Mouse (Mus musculus): Measurements from ENCODE around the gene Arhgap29. TPM values are rescaled to one million over a fixed set of nuclear protein-coding genes. Genes with fewer than 3 reads are reported as not detected.
A peak's percentile ranks its signal among the peaks of the same experiment; 100 is the strongest.

Arhgap29 gene
- polyA plus RNA-seq, 1 experiment: 2.1 TPM

DNA sequence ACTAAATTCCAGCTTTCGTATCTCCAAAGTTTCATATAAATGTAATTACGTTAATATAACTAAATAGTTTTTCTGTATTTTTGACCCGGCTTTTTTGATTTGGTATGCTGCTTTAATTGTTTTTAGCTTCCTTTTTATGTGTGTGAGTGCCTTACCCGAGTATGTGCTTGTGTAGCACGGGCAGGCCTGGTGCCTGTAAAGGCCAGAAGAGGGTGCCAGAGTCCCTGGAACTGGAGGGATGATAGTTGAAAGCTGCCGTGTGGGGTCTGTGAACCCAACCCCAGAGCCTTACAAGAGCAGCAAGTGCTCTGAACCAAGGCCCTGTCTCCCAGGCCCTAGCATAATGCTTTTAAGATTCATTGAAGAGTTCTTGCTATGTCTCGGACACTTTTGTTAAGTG, 4.4 kb downstream of the Arhgap29 start:
- no peak overlapping the region for H3K4me3 ChIP-seq (replicated peaks)
- TF ChIP-seq GATA1 (IDR thresholded peaks at IDR 0.05; ENCODE audit: borderline replicate concordance, low read length): no peak
- no peak for TF ChIP-seq FLI1 (IDR thresholded peaks at IDR 0.05; ENCODE audit: low read length)
- peaks cover 8% of the 10 kb centered on the region for H3K9me3 ChIP-seq
- H3K36me3 ChIP-seq (replicated peaks; ENCODE audit: low read length): no peaks in the 10 kb centered on the region
- H3K4me1 ChIP-seq: peaks cover 13% of the 10 kb centered on the region
- H3K27me3 ChIP-seq (replicated peaks): peaks cover 28% of the 10 kb centered on the region

DNA sequence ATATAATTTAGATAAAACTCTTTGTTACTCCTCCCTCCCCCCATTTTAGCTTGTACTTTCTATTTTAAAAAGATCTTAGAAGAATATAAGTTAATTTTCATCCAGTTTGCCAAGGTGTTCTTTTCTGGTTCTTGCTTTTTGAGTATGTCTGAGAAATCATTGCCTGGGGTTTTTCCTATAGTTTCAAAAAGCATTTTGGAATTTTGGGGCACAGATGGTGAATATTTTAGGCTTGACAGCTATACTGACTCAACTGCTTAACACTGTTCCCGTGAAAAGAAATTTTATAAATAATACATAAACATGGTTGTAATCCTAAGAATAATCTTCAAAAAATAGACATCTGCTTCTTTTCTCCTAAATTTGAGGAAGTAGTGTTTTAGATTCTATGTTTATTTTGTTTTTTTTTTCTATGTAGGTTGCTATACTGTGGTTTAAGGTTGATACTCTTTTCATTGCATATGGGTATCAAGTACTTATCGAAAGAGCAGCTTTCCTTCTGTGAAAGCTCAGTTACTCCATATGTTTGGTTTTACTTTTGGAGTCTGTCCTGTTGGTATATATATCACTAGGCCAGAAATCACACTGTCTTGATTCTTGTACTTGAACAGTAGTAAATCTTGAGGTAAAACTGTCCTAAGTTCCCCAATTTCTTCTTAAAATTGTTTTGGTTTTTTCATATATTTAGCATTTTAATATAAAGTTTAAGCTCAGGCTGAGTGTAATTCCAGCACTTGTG, 5.4 kb downstream of the Arhgap29 start:
- Histone ChIP-seq H3K9me3 (peaks cover 8% of the 10 kb centered on the region), H3K4me1 (peaks cover 13% of the 10 kb centered on the region), H3K27me3 (replicated peaks) (peaks cover 20% of the 10 kb centered on the region), H3K36me3 (replicated peaks; ENCODE audit: low read length) (no peaks in the 10 kb centered on the region), H3K4me3 (replicated peaks) (no peak overlapping the region)
- TF ChIP-seq GATA1 (IDR thresholded peaks at IDR 0.05; ENCODE audit: borderline replicate concordance, low read length): no peak
- no peak for TF ChIP-seq FLI1 (IDR thresholded peaks at IDR 0.05; ENCODE audit: low read length)

DNA sequence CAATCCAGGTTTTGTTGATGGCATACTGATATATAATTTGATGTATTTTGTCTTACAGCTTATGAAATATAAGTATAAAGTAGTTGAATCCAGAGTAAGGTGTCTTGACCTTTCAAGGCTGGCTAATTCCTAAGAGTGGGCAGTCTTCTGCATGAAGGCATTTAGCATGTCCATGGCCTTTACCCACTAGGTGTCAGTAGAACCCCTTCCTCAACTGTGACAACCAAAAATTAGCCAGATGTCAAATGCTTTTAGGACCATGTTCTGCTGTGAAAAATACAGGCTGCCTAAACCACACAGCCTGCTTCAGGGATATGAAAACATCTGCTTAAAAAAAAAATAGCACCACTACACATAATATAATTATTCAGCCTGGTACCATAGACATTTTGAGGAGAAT, 11.8 kb downstream of the Arhgap29 start:
- Histone ChIP-seq H3K27me3 (replicated peaks) (no peaks in the 10 kb centered on the region), H3K4me3 (replicated peaks) (no peak overlapping the region), H3K36me3 (replicated peaks; ENCODE audit: low read length) (no peaks in the 10 kb centered on the region), H3K9me3 (no peaks in the 10 kb centered on the region), H3K4me1 (peaks cover 26% of the 10 kb centered on the region; the same call in 1 of the 2 replicates)
- TF ChIP-seq GATA1 (IDR thresholded peaks at IDR 0.05; ENCODE audit: borderline replicate concordance, low read length): no peak
- TF ChIP-seq FLI1 (IDR thresholded peaks at IDR 0.05; ENCODE audit: low read length): no peak

DNA sequence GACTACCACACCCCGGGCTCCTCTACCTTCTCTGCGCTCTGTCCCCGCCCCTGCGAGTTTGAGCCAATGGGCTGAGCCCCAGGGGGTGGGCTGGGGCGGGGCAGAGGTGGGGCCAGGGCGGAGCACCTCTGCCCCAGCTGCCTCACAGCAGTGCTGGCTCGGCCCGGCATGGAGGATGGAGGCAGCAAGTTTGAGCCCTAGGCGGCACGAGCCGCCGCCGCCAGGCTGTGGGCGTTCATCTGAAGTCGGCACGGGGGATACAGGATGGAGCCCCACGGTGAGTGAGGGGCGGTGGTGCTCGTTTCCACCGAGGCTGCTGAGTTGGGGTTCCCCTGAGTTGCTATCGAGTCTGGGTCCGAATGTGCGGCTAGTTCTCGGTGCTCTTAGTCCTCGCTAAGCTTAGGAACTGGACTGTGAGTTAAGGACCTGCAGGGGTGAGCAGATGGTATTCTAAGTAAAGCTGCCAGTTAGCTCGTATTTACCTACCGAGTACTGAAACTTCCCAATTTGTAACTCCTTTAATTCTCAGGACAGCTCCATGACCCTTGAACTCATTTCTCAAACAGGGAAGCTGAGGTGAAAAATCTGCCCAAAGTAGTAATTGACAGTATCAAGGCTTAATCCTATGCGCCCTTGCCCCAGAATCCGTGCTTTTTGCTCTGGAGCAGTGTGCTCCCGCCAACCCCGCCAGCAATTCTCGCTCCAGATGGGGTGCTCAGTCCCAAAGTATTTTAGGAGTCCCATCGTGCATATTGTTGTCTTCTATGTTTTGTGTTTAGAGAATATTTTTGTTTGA, 15.5 kb downstream of the Arhgap29 start:
- TF ChIP-seq FLI1 (IDR thresholded peaks at IDR 0.05; ENCODE audit: low read length): no peak
- TF ChIP-seq GATA1 (IDR thresholded peaks at IDR 0.05; ENCODE audit: borderline replicate concordance, low read length): no peak
- Histone ChIP-seq H3K4me3 (replicated peaks) (peak overlapping the region; percentile 93), H3K27me3 (replicated peaks) (no peaks in the 10 kb centered on the region), H3K4me1 (peaks cover 45% of the 10 kb centered on the region; the same call in 1 of the 2 replicates), H3K9me3 (no peaks in the 10 kb centered on the region), H3K36me3 (replicated peaks; ENCODE audit: low read length) (peaks cover 3% of the 10 kb centered on the region)

DNA sequence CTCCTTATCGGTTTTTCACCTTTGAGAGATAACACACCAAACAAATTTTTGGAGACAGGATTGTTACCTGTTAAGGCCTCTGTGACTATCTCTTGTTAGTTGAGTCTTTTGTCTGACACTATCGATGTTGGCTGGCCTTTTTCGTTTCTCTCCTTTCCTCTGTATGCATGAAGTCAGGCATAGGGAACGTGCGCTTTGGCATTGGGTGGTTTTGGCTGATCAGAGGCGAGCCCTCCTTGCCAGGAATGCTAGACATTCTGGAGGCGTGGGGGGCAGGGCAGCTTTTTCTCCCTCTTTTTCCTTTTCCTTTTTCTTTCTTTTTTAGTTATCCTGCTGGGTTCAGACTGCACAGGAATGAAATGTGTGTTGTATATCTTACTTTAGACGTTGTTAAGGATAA, 16.3 kb downstream of the Arhgap29 start:
- Histone ChIP-seq H3K36me3 (replicated peaks; ENCODE audit: low read length) (peaks cover 4% of the 10 kb centered on the region), H3K4me3 (replicated peaks) (peak overlapping the region; percentile 93), H3K27me3 (replicated peaks) (no peaks in the 10 kb centered on the region), H3K4me1 (peaks cover 51% of the 10 kb centered on the region; the same call in 1 of the 2 replicates), H3K9me3 (no peaks in the 10 kb centered on the region)
- TF ChIP-seq FLI1 (IDR thresholded peaks at IDR 0.05; ENCODE audit: low read length): no peak
- no peak for TF ChIP-seq GATA1 (IDR thresholded peaks at IDR 0.05; ENCODE audit: borderline replicate concordance, low read length)

DNA sequence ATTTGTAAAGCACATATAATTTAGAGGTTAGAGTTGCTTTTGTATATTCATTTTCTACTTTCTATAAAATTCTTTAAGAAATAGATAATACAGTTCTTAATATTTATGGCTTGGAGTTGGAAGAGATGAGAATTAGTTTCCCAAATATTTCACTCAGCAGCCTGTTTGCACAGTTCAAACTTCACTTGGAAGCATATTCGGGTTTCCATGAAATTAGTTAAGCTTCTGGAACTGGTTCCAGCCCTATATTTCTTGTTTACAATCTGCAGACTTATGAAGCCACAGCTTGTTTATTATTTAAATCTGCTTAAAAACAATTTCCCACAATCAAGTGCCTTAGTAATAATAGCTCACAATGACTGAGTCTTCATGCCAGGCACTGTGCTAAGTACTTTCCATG, 17.1 kb downstream of the Arhgap29 start:
- Histone ChIP-seq H3K36me3 (replicated peaks; ENCODE audit: low read length) (peaks cover 10% of the 10 kb centered on the region), H3K4me1 (peaks cover 56% of the 10 kb centered on the region; the same call in 1 of the 2 replicates), H3K9me3 (no peaks in the 10 kb centered on the region), H3K4me3 (replicated peaks) (peak overlapping the region; percentile 93), H3K27me3 (replicated peaks) (no peaks in the 10 kb centered on the region)
- no peak for TF ChIP-seq FLI1 (IDR thresholded peaks at IDR 0.05; ENCODE audit: low read length)
- TF ChIP-seq GATA1 (IDR thresholded peaks at IDR 0.05; ENCODE audit: borderline replicate concordance, low read length): no peak

DNA sequence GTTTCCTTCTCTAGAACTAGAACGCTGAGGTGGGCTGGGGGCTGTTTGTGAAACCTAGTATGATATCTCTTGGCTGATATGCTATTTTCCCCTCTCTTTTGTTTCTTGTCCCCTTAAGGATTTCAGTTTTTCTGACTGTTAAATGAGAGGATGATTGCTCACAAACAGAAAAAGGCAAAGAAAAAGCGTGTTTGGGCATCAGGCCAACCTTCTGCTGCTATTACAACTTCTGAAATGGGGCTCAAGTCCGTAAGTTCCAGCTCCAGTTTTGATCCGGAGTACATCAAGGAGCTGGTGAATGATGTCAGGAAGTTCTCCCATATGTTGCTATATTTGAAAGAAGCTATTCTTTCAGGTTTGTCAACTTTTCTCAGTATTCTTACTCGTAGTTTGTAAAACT, 21.4 kb downstream of the Arhgap29 start:
- H3K9me3 ChIP-seq: no peaks in the 10 kb centered on the region
- peak overlapping the region; percentile 59 for H3K4me3 ChIP-seq (replicated peaks)
- peaks cover 36% of the 10 kb centered on the region for H3K36me3 ChIP-seq (replicated peaks; ENCODE audit: low read length)
- no peaks in the 10 kb centered on the region for H3K27me3 ChIP-seq (replicated peaks)
- TF ChIP-seq GATA1 (IDR thresholded peaks at IDR 0.05; ENCODE audit: borderline replicate concordance, low read length) (no peak), FLI1 (IDR thresholded peaks at IDR 0.05; ENCODE audit: low read length) (no peak)
- H3K4me1 ChIP-seq: peaks cover 36% of the 10 kb centered on the region; the same call in 1 of the 2 replicates

DNA sequence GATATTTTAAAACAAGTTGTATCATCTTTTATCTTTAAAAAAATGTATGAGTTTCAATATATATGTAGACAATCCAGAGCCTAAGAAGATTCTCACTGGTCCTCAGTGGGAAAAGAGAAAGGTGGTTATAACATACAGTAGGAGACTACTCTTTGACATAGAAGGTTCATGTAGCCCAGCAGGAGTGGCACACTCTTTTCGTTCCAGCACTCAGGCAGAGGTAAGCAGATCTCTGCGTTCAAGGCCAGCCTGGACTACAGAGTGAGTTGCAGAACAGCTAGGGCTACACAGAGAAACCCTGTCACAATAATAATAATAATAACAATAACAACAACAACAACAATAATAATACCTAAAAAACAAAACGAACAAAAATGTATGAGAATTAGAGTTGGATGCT, 23.0 kb downstream of the Arhgap29 start:
- Histone ChIP-seq H3K36me3 (replicated peaks; ENCODE audit: low read length) (peaks cover 44% of the 10 kb centered on the region), H3K27me3 (replicated peaks) (no peaks in the 10 kb centered on the region), H3K4me3 (replicated peaks) (no peak overlapping the region), H3K9me3 (no peaks in the 10 kb centered on the region), H3K4me1 (peaks cover 37% of the 10 kb centered on the region)
- TF ChIP-seq GATA1 (IDR thresholded peaks at IDR 0.05; ENCODE audit: borderline replicate concordance, low read length): no peak

DNA sequence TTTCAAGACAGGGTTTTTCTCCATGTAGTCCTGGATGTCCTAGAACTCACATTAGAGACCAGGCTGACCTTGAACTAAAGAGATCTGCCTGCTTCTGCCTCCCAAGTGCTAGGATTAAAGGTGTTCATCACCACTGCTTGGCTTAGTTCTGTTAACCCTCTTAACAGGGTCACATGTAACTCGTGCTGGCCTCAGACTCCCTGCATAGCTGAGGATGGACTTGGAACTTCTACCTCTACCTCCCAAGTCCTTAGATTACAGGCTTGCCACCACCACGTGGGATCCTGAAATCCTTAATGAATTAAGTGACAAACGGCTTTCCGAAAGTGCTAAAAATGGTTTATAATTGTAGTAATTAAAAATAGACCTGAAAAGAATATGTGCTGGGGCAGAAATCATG, 29.0 kb downstream of the Arhgap29 start:
- no peak for TF ChIP-seq GATA1 (IDR thresholded peaks at IDR 0.05; ENCODE audit: borderline replicate concordance, low read length)
- TF ChIP-seq FLI1 (IDR thresholded peaks at IDR 0.05; ENCODE audit: low read length): no peak
- Histone ChIP-seq H3K36me3 (replicated peaks; ENCODE audit: low read length) (peaks cover 74% of the 10 kb centered on the region), H3K27me3 (replicated peaks) (no peaks in the 10 kb centered on the region), H3K4me1 (peaks cover 41% of the 10 kb centered on the region), H3K9me3 (no peaks in the 10 kb centered on the region), H3K4me3 (replicated peaks) (no peak overlapping the region)

DNA sequence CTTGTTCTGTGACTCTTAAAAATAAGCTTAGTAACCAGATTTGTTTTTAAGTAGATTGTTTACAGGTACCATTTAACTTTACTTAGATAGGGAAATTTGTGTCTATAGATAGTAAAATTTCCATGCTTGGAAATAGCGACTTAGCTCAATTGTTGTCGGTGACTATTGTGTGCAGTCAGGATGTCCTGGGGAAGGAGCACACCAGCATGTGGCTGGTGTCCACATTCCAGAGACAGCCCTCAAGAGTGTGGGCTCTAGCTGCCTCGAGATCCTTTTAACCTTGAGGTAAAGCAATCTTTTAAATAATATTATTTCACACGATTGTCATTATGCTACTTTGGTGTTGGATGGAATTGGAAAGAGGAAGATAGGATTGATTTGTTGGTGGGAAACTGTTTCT, 30.1 kb downstream of the Arhgap29 start:
- Histone ChIP-seq H3K4me3 (replicated peaks) (no peak overlapping the region), H3K4me1 (peaks cover 41% of the 10 kb centered on the region), H3K36me3 (replicated peaks; ENCODE audit: low read length) (peaks cover 65% of the 10 kb centered on the region), H3K27me3 (replicated peaks) (no peaks in the 10 kb centered on the region), H3K9me3 (no peaks in the 10 kb centered on the region)
- TF ChIP-seq FLI1 (IDR thresholded peaks at IDR 0.05; ENCODE audit: low read length): no peak
- no peak for TF ChIP-seq GATA1 (IDR thresholded peaks at IDR 0.05; ENCODE audit: borderline replicate concordance, low read length)

Data from megakaryocyte, embryonic 14.5 days (primary cell).